Mouse (Mus musculus): ENCODE data around the gene Shoc2. TPM values are rescaled to one million over a fixed set of nuclear protein-coding genes. Genes with fewer than 3 reads are reported as not detected.
A peak's percentile ranks its signal among the peaks of the same experiment; 100 is the strongest.
"Not testable (repeated sequence)": the region's sequence is repeated elsewhere in the genome, so short reads cannot be mapped to it uniquely, and the experiment has no call there.

The Shoc2 gene
- total RNA-seq (2021) = 10 to 100 TPM; 52.0 to 53.6 TPM

- peak; percentile 97 to 100 for DNase-seq (ENCODE audit: low spot score in 2 of 2)
- intact Hi-C loops (cut with DNase I) = no loop called here
Measured at GRCm38 (mm10) chr19:53943802-53944785, at the start of gene Shoc2, which contains the start of gene Bbip1. TSS of gene Shoc2 (plus strand) at chr19:53944306. TSS of gene Bbip1 (minus strand) at chr19:53944627.

DNA sequence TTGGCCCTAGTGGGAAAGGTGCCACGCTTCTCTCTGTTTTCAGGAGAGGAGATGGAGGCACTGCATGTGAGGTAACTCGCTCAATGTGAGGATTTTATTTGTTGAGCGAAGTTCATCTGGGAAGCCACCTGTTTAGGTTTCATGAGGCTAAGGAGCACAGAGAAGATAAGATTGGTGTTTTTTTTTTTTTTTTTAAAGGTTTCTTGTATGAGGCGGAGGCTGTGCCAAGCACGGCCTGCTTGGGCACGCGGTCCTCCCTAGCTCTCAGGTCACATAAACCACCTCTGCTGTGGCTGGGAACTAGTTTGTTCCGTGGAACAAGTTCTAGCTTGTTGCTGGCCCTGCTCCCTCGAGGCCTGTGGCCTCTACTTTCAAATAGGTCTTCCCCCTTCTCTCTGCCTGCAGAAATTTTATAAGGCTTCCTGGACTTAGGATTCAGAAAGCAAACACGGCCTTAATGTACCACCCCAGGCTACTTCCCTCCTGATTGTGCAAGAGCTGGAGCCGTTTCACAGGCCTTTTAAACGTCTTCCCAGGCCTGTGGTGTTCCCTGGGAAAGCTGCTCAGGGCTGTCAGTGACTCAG lies 49.5 kb upstream of the Shoc2 start:
- no peak for DNase-seq (ENCODE audit: low spot score in 2 of 2)
- intact Hi-C loops (cut with DNase I) = no loop called here

GRCm38 (mm10) chr19:53898046-53898445 lies 46.1 kb upstream of the Shoc2 start:
- intact Hi-C loops (cut with DNase I) = no loop called here
- peak in 1 of 2 experiments; percentile 43 for DNase-seq (ENCODE audit: low spot score in 2 of 2)

DNA sequence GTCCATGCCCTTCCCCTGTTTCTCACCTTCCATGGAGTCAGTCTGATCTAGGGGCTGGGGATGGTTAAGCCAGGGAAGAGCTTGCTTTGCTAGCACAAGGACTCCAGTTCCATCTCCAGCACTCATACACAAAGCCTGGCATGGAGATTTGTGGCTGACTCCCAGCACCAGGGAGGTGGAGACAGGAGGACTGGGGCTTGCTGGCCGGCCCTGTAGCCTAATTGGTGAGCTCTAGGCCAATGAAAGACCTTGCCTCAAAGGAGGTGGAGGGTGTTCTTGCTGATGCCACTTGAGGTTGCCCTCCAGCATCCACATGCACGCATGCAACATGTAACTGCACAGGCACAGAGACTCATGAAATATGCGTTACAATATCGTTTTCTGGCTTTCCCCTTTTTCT lies 45.6 kb upstream of the Shoc2 start:
- DNase-seq (ENCODE audit: low spot score in 2 of 2) = no peak
- intact Hi-C loops (cut with DNase I) = no loop called here

- DNase-seq (ENCODE audit: low spot score in 2 of 2) = no peak
- intact Hi-C loops (cut with DNase I) = no loop called here
Measured at GRCm38 (mm10) chr19:53898970-53899900, 44.9 kb upstream of the Shoc2 start.

- DNase-seq (ENCODE audit: low spot score in 2 of 2) = no peak
- intact Hi-C loops (cut with DNase I) = no loop called here
Measured at GRCm38 (mm10) chr19:53899941-53900610, 44.0 kb upstream of the Shoc2 start.

DNA sequence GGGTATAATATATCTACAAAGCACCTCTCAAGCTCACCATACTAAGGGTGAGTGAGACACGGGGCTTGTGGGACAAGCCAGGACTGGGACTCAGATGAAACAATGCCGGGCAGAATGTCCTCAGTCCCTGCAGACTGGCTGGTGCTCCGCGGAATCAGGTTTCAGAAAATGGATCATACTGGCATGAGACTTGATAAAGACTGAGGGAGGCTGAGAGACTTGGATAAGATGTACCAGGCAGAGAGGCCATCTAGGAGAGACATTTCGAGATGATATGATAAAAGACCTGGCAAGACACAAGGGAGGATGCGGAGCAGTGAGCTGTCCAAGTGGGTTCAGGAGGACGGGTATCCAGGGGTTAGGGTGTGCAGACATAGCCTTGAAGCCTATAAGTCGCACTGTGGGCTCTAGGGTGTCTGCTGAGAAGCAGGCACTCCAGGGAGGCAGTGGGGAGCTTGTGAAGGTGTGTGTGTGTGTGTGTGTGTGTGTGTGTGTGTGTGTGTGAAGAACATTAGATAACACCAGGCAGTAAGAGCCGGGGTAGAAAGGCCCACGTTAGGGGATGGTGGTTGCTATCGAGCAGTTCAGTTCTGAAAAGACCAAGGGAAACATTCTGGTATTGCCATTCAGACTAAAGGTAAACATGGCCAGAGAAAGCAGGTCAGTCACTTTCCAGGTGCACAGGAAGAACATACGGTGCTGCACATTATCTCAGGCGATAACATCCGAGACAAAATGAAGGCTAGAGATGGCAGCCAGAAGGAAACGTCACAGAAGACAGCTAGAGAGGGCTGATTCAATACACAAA lies 42.0 kb upstream of the Shoc2 start:
- intact Hi-C loops (cut with DNase I) = loop anchor here (2.0 kb wide), 1 partner anchor 49 kb away; no protein-coding TSS in a partner anchor
- DNase-seq (ENCODE audit: low spot score in 2 of 2) = peak in 1 of 2 experiments; percentile 10

DNA sequence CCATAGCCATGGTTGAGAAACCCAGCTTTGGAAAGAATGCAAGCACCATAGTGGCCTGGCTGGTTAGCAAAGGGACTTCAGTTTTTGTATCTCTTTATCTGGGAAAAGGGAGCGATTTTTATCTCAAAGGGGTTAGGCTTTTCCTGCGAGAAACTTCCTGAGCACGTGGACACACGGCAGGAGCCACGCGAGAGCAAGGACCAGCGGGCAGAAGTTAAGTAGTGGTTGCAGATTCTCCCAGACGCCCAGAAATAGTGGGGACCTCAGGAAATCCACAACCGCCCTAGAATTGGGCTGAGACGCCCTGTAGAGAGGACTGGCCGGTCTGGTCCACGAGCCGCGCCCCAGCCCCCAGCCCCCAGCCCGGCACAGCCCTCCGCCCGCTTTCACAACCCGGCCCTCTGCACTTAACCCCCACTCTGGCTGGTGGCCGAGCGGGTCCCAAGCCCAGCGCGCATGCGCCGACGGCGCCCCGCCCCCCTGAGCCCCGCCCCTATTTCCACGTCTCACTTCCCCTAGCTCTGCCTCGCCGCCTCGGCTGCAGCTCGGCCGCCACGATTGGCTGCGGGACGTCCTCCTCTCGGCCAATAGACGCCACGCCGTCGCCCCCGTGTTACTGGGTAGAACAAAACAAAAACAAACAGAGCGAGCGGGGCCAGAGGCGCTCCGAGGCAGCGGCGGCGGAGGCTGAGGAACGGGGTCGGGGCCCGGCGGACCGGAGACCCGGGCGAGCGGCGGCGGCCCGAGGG lies 41.2 kb upstream of the Shoc2 start:
- intact Hi-C loops (cut with DNase I) = loop anchor here (1.0 to 2.0 kb wide), 2 partner anchors 50 to 95 kb away; no protein-coding TSS in a partner anchor

DNA sequence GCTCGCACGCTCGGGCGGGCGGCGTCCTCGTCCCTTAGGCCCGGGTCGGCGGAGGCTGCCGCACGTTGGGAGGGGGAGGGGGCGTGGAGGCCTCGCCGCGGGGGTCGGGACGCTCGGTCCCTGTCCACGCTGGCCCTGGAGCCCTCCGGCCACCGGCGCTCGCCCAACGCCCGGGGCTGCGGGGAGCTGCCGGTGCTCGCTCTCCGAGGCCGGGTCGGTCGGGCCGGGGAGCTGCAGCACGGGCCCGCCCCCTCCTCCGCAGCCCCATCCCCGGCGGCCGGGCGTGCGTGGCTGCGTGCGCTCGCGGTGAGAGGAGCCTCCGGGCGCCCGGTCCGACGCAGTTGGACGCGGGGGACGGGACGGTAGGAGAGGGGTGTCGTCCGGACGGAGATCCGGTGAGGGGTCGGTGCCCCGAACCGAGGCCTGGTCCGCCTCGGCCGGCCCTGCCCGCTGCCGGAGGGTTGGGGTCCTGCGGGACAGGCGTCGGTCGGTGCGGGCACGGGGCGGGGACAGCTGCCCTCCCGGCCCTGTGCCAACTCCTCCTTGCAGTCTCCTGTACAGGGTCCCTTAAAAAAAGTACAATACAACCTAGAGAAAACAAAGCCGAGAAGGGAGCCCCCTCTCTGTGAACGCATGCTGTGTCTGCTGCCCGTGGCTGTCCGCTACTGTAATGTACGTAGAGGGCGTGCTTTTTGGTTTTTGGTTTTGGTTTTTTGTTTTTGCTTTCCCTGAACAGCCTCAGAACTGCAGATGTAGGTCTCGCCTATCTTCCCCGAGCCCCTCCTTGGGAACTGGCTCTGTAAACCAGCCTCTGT lies 40.4 kb upstream of the Shoc2 start:
- DNase-seq (ENCODE audit: low spot score in 2 of 2) = peak; percentile 62 to 65
- intact Hi-C loops (cut with DNase I) = loop anchor here (1.0 to 2.0 kb wide), 3 partner anchors 51 to 135 kb away; no protein-coding TSS in a partner anchor

More for the DNA sequence above, 41.2 kb upstream of the Shoc2 start:
- DNase-seq (ENCODE audit: low spot score in 2 of 2) = peak; percentile 94 to 98

DNA sequence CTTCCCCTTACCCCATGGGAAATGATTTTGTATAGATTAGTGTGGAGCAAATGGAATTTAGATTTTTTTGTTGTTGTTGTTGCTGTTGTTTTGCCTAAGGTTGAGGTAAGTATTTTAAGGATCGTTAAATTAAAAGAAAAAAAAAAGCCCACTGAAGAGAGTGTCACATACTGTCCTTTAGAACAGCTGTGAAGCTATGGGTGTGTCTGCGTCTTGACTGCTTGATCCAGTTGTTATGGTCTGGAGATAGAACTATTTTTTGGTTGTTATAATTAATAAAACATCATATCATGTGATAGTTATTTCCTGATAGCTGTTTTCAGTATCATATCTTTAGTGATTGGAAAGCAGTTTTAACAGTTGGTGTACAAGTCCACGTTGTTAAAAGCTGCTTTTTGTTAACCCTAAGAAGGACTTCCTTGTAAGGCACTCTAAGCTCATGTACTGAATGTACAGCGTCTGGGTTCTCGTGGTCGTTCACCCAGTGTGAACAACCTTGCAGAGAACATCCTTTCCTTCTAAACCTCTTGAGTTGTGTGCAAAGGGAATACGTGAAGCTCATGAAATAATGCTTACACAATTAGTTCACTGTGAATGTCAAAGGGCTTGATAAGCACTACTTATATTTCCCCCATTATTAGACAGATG lies 39.1 kb upstream of the Shoc2 start:
- intact Hi-C loops (cut with DNase I) = loop anchor here (2.0 kb wide), 1 partner anchor 136 kb away; no protein-coding TSS in a partner anchor
- no peak for DNase-seq (ENCODE audit: low spot score in 2 of 2)

- intact Hi-C loops (cut with DNase I) = no loop called here
- DNase-seq (ENCODE audit: low spot score in 2 of 2) = no peak
Measured at GRCm38 (mm10) chr19:53906033-53906702, 37.9 kb upstream of the Shoc2 start.

DNA sequence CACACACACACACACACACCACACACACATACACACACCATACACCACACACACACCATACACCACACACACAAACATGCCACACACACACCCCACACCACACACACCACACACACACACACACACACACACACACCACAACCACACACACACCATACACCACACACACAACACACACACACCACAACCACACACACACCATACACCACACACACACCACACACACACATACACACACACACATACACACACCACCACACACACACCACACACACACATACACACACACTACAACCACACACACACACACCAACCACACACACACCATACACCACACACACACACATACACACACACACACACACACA lies 37.4 kb upstream of the Shoc2 start:
- intact Hi-C loops (cut with DNase I); DNase-seq (ENCODE audit: low spot score in 2 of 2): not testable (repeated sequence)

- DNase-seq (ENCODE audit: low spot score in 2 of 2) = no peak
- intact Hi-C loops (cut with DNase I) = no loop called here
Measured at GRCm38 (mm10) chr19:53914950-53915349, 29.2 kb upstream of the Shoc2 start.

- no peak for DNase-seq (ENCODE audit: low spot score in 2 of 2)
Measured at GRCm38 (mm10) chr19:53919541-53919940, 24.6 kb upstream of the Shoc2 start.

DNA sequence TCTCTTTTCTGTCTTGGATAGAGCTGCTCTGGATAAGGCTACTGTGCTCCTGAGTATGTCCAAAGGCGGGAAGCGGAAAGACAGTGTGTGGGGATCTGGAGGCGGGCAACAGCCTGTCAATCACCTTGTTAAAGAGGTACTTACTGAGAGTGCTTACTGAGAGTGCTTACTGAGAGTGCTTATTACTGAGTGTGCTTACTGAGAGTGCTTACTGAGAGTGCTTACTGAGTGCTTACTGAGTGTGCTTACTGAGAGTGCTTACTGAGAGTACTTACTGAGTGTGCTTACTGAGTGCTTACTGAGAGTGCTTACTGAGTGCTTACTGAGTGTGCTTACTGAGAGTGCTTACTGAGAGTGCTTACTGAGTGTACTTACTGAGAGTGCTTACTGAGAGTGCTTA lies 22.1 kb upstream of the Shoc2 start:
- not testable (repeated sequence) for DNase-seq (ENCODE audit: low spot score in 2 of 2)

More at GRCm38 (mm10) chr19:53919541-53919940, 24.6 kb upstream of the Shoc2 start:
- intact Hi-C loops (cut with DNase I) = no loop called here

More for the DNA sequence above, 22.1 kb upstream of the Shoc2 start:
- intact Hi-C loops (cut with DNase I) = loop anchor here (5.0 kb wide), 1 partner anchor 80 kb away; no protein-coding TSS in a partner anchor
